Mouse (Mus musculus) B cell, adult 62 days (primary cell): ENCODE data around the gene Hs3st1. TPM values are rescaled to one million over a fixed set of nuclear protein-coding genes. Genes with fewer than 3 reads are reported as not detected.

Experiments used
- total RNA-seq: library from RNA; stranded (reverse); gene quantifications from 4 replicates; pipeline ENCODE4 v1.2.4, GENCODE M21; 2023

Gene Hs3st1
- 32.4 to 51.7 TPM (median 39.1 TPM) in 4 replicates for total RNA-seq

GRCm38 (mm10) chr5:39755375-39755774 is at the start of gene Hs3st1:
Gene Hs3st1 (minus strand): TSS chr5:39755475.

